Mouse (Mus musculus): ENCODE measurements around the gene Scrg1. TPM values are rescaled to one million over a fixed set of nuclear protein-coding genes. Genes with fewer than 3 reads are reported as not detected.

Scrg1 gene
- polyA plus RNA-seq, 1 experiment from 2014 or later = 1.4 TPM

DNA sequence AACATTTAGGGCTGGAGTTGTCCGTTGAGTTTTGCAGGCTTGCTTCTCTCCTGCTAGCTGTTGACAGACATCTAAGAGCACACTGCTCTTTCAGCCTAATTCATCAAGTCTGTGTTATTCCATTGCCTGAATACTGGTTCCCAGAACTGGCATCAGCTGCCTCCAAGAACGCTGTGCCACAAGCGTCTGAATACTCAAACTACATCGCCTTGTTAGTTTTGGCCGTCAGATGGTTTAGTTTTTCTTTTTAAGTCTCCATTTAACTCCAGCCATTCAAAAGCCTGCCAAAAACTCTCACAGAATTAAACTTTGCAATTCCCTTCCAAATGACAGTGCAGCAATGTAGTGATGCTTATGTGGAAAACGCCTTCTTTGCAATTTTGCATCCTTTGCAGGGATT, 1.4 kb downstream of the Scrg1 start:
- Histone ChIP-seq H3K4me1 (peaks cover 11% of the 10 kb centered on the region), H3K9ac (no peak overlapping the region), H3K36me3 (no peaks in the 10 kb centered on the region), H3K4me3 (no peak overlapping the region), H3K27me3 (replicated peaks) (no peaks in the 10 kb centered on the region), H3K27ac (replicated peaks) (0 out of 2 replicates have a peak overlapping the region, but pooled peaks have one; percentile 25), H3K4me2 (peak overlapping the region; percentile 41), H3K9me3 (no peaks in the 10 kb centered on the region)
- 63% methylated on average over 6 of the region's 6 CpGs for WGBS
- no peak for ATAC-seq (ENCODE audit: extremely low read depth, insufficient number of reproducible peaks, low FRiP score, low TSS enrichment)

GRCm38 (mm10) chr8:57457942-57458341, 2.2 kb downstream of the Scrg1 start:
- WGBS = 63% methylated on average over 3 of the region's 3 CpGs
- Histone ChIP-seq H3K36me3 (no peaks in the 10 kb centered on the region), H3K9me3 (no peaks in the 10 kb centered on the region), H3K27ac (replicated peaks) (no peak overlapping the region), H3K4me1 (peaks cover 11% of the 10 kb centered on the region), H3K4me2 (no peak overlapping the region), H3K9ac (no peak overlapping the region), H3K4me3 (no peak overlapping the region), H3K27me3 (replicated peaks) (no peaks in the 10 kb centered on the region)
- no peak for ATAC-seq (ENCODE audit: extremely low read depth, insufficient number of reproducible peaks, low FRiP score, low TSS enrichment)

- Histone ChIP-seq H3K4me2 (no peak overlapping the region), H3K36me3 (no peaks in the 10 kb centered on the region), H3K27me3 (replicated peaks) (no peaks in the 10 kb centered on the region), H3K9me3 (no peaks in the 10 kb centered on the region), H3K9ac (no peak overlapping the region), H3K27ac (replicated peaks) (no peak overlapping the region), H3K4me1 (peaks cover 6% of the 10 kb centered on the region), H3K4me3 (no peak overlapping the region)
- 38% methylated on average over 1 of the region's 1 CpGs for WGBS
- ATAC-seq (ENCODE audit: extremely low read depth, insufficient number of reproducible peaks, low FRiP score, low TSS enrichment) = no peak
Observed at GRCm38 (mm10) chr8:57462839-57463238, 7.1 kb downstream of the Scrg1 start.

DNA sequence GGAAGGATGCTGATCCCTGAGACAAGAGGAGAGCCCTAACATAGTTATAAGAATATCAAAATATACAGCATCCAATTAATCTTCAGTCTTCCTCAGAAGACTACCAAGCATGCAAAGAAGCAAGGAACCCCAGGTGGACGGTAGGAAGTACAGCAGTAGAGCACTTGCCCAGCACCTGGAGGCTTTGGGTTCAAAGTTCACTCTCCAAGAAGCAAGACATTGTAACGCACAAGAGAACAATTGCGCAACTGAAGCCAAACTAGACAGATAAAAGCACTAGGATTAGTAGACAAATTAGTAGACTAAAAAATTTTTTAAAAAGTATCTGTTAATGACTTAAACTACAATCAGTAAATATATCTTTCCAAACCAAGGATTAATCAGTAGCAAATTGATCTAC, 8.0 kb downstream of the Scrg1 start:
- WGBS = 78% methylated on average over 3 of the region's 3 CpGs
- Histone ChIP-seq H3K27ac (replicated peaks) (no peak overlapping the region), H3K4me1 (peaks cover 12% of the 10 kb centered on the region), H3K9me3 (no peaks in the 10 kb centered on the region), H3K4me3 (no peak overlapping the region), H3K9ac (no peak overlapping the region), H3K27me3 (replicated peaks) (no peaks in the 10 kb centered on the region), H3K4me2 (no peak overlapping the region), H3K36me3 (no peaks in the 10 kb centered on the region)
- ATAC-seq (ENCODE audit: extremely low read depth, insufficient number of reproducible peaks, low FRiP score, low TSS enrichment) = no peak

DNA sequence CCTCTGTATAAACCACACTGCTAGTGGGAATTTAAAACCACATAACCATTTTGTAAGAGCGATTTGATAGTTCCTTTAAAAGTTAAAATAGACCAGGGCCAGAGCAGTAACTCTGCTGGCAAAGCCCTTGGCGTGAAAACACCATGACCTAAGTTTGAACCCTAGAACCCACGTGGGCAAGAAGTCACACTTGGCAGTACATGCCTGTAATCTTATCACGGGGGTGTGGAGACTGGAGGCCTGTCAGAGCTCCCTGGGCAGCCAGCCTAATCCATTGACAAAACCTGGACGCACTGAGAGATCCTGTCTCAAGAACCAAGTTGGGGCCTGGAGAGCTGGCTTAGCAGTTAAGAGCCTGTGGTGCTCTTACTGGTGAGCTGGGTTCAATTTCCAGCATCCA, 12.9 kb downstream of the Scrg1 start:
- H3K4me1 ChIP-seq = peaks cover 25% of the 10 kb centered on the region
- H3K9ac ChIP-seq = no peak overlapping the region
- H3K4me3 ChIP-seq = no peak overlapping the region
- peak overlapping the region; percentile 84 for H3K27ac ChIP-seq (replicated peaks)
- H3K36me3 ChIP-seq = no peaks in the 10 kb centered on the region
- 9% methylated on average over 5 of the region's 5 CpGs for WGBS
- no peaks in the 10 kb centered on the region for H3K9me3 ChIP-seq
- H3K27me3 ChIP-seq (replicated peaks) = no peaks in the 10 kb centered on the region
- ATAC-seq (ENCODE audit: extremely low read depth, insufficient number of reproducible peaks, low FRiP score, low TSS enrichment) = peak; percentile 88
- H3K4me2 ChIP-seq = no peak overlapping the region

DNA sequence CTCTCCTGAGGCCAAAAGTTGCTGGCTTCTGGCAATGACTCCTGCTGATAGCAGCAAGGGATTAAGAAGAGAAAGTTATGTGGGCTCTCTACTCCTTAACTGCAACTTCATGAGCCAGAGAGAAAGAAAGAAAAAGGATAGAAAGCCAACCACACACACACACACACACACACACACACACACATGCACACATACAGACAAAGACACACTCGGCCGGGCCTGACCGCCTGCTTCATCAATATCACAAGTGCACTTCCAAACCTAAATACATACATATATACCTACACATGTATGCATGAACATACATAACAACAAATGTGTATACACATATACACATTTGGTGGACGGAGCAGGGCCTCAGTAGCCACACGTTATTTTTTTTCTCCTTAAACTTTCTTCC, 15.1 kb downstream of the Scrg1 start:
- no peaks in the 10 kb centered on the region for H3K27me3 ChIP-seq (replicated peaks)
- H3K9me3 ChIP-seq = no peaks in the 10 kb centered on the region
- H3K27ac ChIP-seq (replicated peaks) = 0 out of 2 replicates have a peak overlapping the region, but pooled peaks have one; percentile 6
- ATAC-seq (ENCODE audit: extremely low read depth, insufficient number of reproducible peaks, low FRiP score, low TSS enrichment) = no peak
- H3K9ac ChIP-seq = no peak overlapping the region
- WGBS = 94% methylated on average over 5 of the region's 5 CpGs
- H3K36me3 ChIP-seq = no peaks in the 10 kb centered on the region
- peaks cover 25% of the 10 kb centered on the region for H3K4me1 ChIP-seq
- H3K4me3 ChIP-seq = no peak overlapping the region
- H3K4me2 ChIP-seq = no peak overlapping the region

- no peaks in the 10 kb centered on the region for H3K36me3 ChIP-seq
- H3K4me3 ChIP-seq = no peak overlapping the region
- no peaks in the 10 kb centered on the region for H3K27me3 ChIP-seq (replicated peaks)
- H3K9me3 ChIP-seq = no peaks in the 10 kb centered on the region
- peaks cover 30% of the 10 kb centered on the region for H3K4me1 ChIP-seq
- no peak overlapping the region for H3K27ac ChIP-seq (replicated peaks)
- WGBS = 65% methylated on average over 6 of the region's 6 CpGs
- H3K4me2 ChIP-seq = no peak overlapping the region
- H3K9ac ChIP-seq = no peak overlapping the region
- no peak for ATAC-seq (ENCODE audit: extremely low read depth, insufficient number of reproducible peaks, low FRiP score, low TSS enrichment)
Observed at GRCm38 (mm10) chr8:57473751-57474150, 18.0 kb downstream of the Scrg1 start.

DNA sequence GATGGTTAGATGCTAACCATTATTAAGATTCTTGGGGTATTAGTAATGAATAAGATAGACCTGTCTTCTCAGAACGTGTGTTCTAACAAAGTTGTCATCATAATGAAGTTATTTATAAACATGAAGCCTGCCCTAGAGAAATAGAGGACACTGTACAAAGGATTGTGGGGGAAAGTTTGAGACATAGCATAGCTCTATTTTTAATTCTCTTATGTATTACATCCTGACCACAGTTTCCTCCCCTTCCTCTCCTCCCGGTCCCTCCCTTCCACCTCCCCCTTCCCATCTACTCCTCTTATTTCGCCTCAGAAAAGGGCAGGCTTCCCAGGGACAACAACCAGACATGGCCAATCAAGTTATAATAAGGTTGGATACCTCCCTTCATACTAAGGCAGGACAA, 22.7 kb downstream of the Scrg1 start:
- peaks cover 18% of the 10 kb centered on the region for H3K4me1 ChIP-seq
- no peak for ATAC-seq (ENCODE audit: extremely low read depth, insufficient number of reproducible peaks, low FRiP score, low TSS enrichment)
- no peaks in the 10 kb centered on the region for H3K9me3 ChIP-seq
- no peak overlapping the region for H3K4me2 ChIP-seq
- no peak overlapping the region for H3K9ac ChIP-seq
- no peak overlapping the region for H3K4me3 ChIP-seq
- H3K27me3 ChIP-seq (replicated peaks) = no peaks in the 10 kb centered on the region
- H3K36me3 ChIP-seq = peaks cover 20% of the 10 kb centered on the region
- 41% methylated on average over 3 of the region's 3 CpGs for WGBS
- H3K27ac ChIP-seq (replicated peaks) = peak overlapping the region; percentile 32; the same call in 1 of the 2 replicates

- WGBS = 88% methylated on average over 8 of the region's 8 CpGs
- no peak overlapping the region for H3K9ac ChIP-seq
- peaks cover 23% of the 10 kb centered on the region for H3K36me3 ChIP-seq
- H3K4me3 ChIP-seq = no peak overlapping the region
- no peaks in the 10 kb centered on the region for H3K27me3 ChIP-seq (replicated peaks)
- H3K4me1 ChIP-seq = peaks cover 18% of the 10 kb centered on the region
- H3K4me2 ChIP-seq = no peak overlapping the region
- no peak overlapping the region for H3K27ac ChIP-seq (replicated peaks)
- no peak for ATAC-seq (ENCODE audit: extremely low read depth, insufficient number of reproducible peaks, low FRiP score, low TSS enrichment)
- H3K9me3 ChIP-seq = no peaks in the 10 kb centered on the region
Observed at GRCm38 (mm10) chr8:57479700-57480099, 24.0 kb downstream of the Scrg1 start.

DNA sequence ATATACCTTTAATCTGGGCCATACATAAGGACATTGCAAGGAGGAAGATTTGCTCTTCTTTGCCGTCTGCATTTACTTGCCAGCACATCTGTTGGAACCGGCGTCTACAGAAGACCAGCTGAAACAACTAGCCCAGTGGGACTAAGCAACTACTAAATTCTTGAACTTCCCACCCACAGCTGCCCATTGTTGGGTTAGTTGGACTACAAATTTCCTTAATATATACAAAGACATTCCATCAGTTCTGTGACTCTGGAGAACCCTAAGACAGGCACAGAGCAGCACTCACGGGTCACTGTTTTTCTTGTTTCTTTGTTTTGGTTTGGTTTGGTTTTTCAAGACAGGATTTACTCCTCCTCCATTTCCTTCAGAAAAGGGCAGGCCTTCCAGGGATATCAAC, 24.9 kb downstream of the Scrg1 start:
- no peak overlapping the region for H3K4me3 ChIP-seq
- no peak overlapping the region for H3K4me2 ChIP-seq
- 83% methylated on average over 4 of the region's 4 CpGs for WGBS

GRCm38 (mm10) chr8:57486491-57487440, 31.0 kb downstream of the Scrg1 start:
- Histone ChIP-seq H3K36me3 (peaks cover 18% of the 10 kb centered on the region), H3K4me3 (peak overlapping the region; percentile 93), H3K4me1 (peaks cover 18% of the 10 kb centered on the region), H3K27me3 (replicated peaks) (no peaks in the 10 kb centered on the region), H3K9ac (peak overlapping the region; percentile 98), H3K4me2 (peak overlapping the region; percentile 85), H3K27ac (replicated peaks) (peak overlapping the region; percentile 97), H3K9me3 (no peaks in the 10 kb centered on the region)
- ATAC-seq (ENCODE audit: extremely low read depth, insufficient number of reproducible peaks, low FRiP score, low TSS enrichment) = peak; percentile 45
- WGBS = under 1% methylated on average over 54 of the region's 54 CpGs

More for the DNA sequence above, 24.9 kb downstream of the Scrg1 start:
- peaks cover 24% of the 10 kb centered on the region for H3K4me1 ChIP-seq
- H3K27me3 ChIP-seq (replicated peaks) = no peaks in the 10 kb centered on the region
- H3K9ac ChIP-seq = no peak overlapping the region
- ATAC-seq (ENCODE audit: extremely low read depth, insufficient number of reproducible peaks, low FRiP score, low TSS enrichment) = no peak
- H3K27ac ChIP-seq (replicated peaks) = no peak overlapping the region
- H3K9me3 ChIP-seq = no peaks in the 10 kb centered on the region
- H3K36me3 ChIP-seq = peaks cover 26% of the 10 kb centered on the region

All from heart, embryonic 13.5 days (tissue).